Mouse (Mus musculus) MEL (cell line): ENCODE results near the gene Ppil3. TPM values are rescaled to one million over a fixed set of nuclear protein-coding genes. Genes with fewer than 3 reads are reported as not detected.

Source experiments
- DNase-seq: peaks from one replicate; pipeline ENCODE4 v3.0.0; 2011; ENCODE audit warnings: low read depth, low spot score
- H3K27ac ChIP-seq: 2 replicates; pipeline ENCODE4 v1.5.1; 2012; ENCODE audit warnings: low read depth, mild to moderate bottlenecking, control low read depth, low read length, moderate library complexity; ENCODE audit not compliant: control insufficient read depth
- H3K27me3 ChIP-seq, 2 experiments: fragments of 150-350 bp in 1 of 2; sonication (generic) in 1 of 2; 2 replicates each; pipeline ENCODE4 v1.6.1; 2012; ENCODE audit warnings: low read length in 2 of 2, mild to moderate bottlenecking in 2 of 2, improper control_type of control experiment in 1 of 2, moderate library complexity in 1 of 2; ENCODE audit not compliant: insufficient read depth in 2 of 2, control insufficient read depth in 1 of 2
- H3K36me3 ChIP-seq, 2 experiments: 2 replicates each; pipeline ENCODE4 v1.6.1; 2012 to 2014; ENCODE audit warnings: low read length in 2 of 2, improper control_type of control experiment in 1 of 2, inconsistent platforms in 1 of 2, mild to moderate bottlenecking in 1 of 2; ENCODE audit not compliant: insufficient read depth in 2 of 2, control insufficient read depth in 1 of 2
- H3K4me1 ChIP-seq, 2 experiments: fragments of 150-350 bp in 1 of 2; sonication (generic) in 1 of 2; 2 replicates each; pipeline ENCODE4 v1.6.1; 2012; ENCODE audit warnings: low read length in 2 of 2, improper control_type of control experiment in 1 of 2, mild to moderate bottlenecking in 1 of 2; ENCODE audit not compliant: insufficient read depth in 2 of 2, control insufficient read depth in 1 of 2
- H3K4me3 ChIP-seq, 2 experiments: fragments of 150-350 bp in 1 of 2; sonication (generic) in 1 of 2; 2 replicates each; pipeline ENCODE4 v1.5.1; 2012; ENCODE audit warnings: low read depth in 2 of 2, low read length in 2 of 2, mild to moderate bottlenecking in 2 of 2, moderate library complexity in 2 of 2, control low read depth in 1 of 2, improper control_type of control experiment in 1 of 2; ENCODE audit not compliant: control insufficient read depth in 1 of 2, insufficient read depth in 1 of 2
- H3K79me2 ChIP-seq: 2 replicates; pipeline ENCODE4 v1.6.1; 2012; ENCODE audit warnings: mild to moderate bottlenecking, low read length, moderate library complexity; ENCODE audit not compliant: control insufficient read depth, poor library complexity, insufficient read depth
- H3K9ac ChIP-seq: 2 replicates; pipeline ENCODE4 v1.6.1; 2012; ENCODE audit warnings: low read depth, mild to moderate bottlenecking, control low read depth, low read length, moderate library complexity; ENCODE audit not compliant: control insufficient read depth, poor library complexity, severe bottlenecking
- H3K9me3 ChIP-seq: fragments of 150-350 bp; sonication (generic); replicated peaks from 2 replicates; pipeline ENCODE4 v1.6.1; 2012; ENCODE audit warnings: mild to moderate bottlenecking, low read length, improper control_type of control experiment, moderate library complexity; ENCODE audit not compliant: insufficient read depth
- BHLHE40 ChIP-seq: IDR thresholded peaks from 2 replicates; pipeline ENCODE4 v1.6.1; 2012; ENCODE audit warnings: low read depth, mild to moderate bottlenecking, inconsistent platforms, low read length, improper control_type of control experiment, borderline replicate concordance
- CHD2 ChIP-seq: IDR thresholded peaks from 2 replicates; pipeline ENCODE4 v1.6.1; 2011; ENCODE audit warnings: low read length, improper control_type of control experiment
- E2F4 ChIP-seq: IDR thresholded peaks from 2 replicates; pipeline ENCODE4 v1.6.1; 2011; ENCODE audit warnings: low read depth, low read length, improper control_type of control experiment, borderline replicate concordance
- GABPA ChIP-seq: IDR thresholded peaks from 2 replicates; pipeline ENCODE4 v1.6.1; 2012; ENCODE audit warnings: low read depth, mild to moderate bottlenecking, inconsistent platforms, low read length, improper control_type of control experiment, moderate library complexity
- HCFC1 ChIP-seq: IDR thresholded peaks from 2 replicates; pipeline ENCODE4 v1.6.1; 2012; ENCODE audit warnings: low read depth, mild to moderate bottlenecking, inconsistent platforms, low read length, improper control_type of control experiment, moderate library complexity
- MAFK ChIP-seq: IDR thresholded peaks from 2 replicates; pipeline ENCODE4 v1.6.1; 2011; ENCODE audit warnings: low read depth, mild to moderate bottlenecking, low read length, improper control_type of control experiment, borderline replicate concordance
- MAZ ChIP-seq: IDR thresholded peaks from 2 replicates; pipeline ENCODE4 v1.6.1; 2012; ENCODE audit warnings: low read depth, mild to moderate bottlenecking, inconsistent platforms, low read length, improper control_type of control experiment
- MEF2A ChIP-seq: IDR thresholded peaks from 2 replicates; pipeline ENCODE4 v1.6.1; 2014; ENCODE audit warnings: low read depth, mild to moderate bottlenecking, inconsistent platforms, low read length, improper control_type of control experiment; ENCODE audit not compliant: poor library complexity, insufficient replicate concordance, severe bottlenecking; ENCODE audit errors: extremely low read depth
- MXI1 ChIP-seq: IDR thresholded peaks from 2 replicates; pipeline ENCODE4 v1.6.1; 2011; ENCODE audit warnings: mild to moderate bottlenecking, low read depth, low read length, improper control_type of control experiment
- MYB ChIP-seq: IDR thresholded peaks from 2 replicates; pipeline ENCODE4 v1.6.1; 2011; ENCODE audit warnings: mild to moderate bottlenecking, low read depth, low read length, improper control_type of control experiment
- NRF1 ChIP-seq: IDR thresholded peaks from 2 replicates; pipeline ENCODE4 v1.6.1; 2014; ENCODE audit warnings: low read depth, mild to moderate bottlenecking, inconsistent platforms, low read length, improper control_type of control experiment, moderate library complexity; ENCODE audit not compliant: poor library complexity, insufficient read depth, severe bottlenecking
- POLR2A ChIP-seq, 2 experiments: IDR thresholded peaks; 2 replicates each; pipeline ENCODE4 v1.6.1; 2011 to 2012; ENCODE audit warnings: low read length in 2 of 2, mild to moderate bottlenecking in 2 of 2, control low read depth in 1 of 2, improper control_type of control experiment in 1 of 2, low read depth in 1 of 2, moderate library complexity in 1 of 2; ENCODE audit not compliant: control insufficient read depth in 1 of 2, insufficient read depth in 1 of 2, poor library complexity in 1 of 2
- RAD21 ChIP-seq: IDR thresholded peaks from 2 replicates; pipeline ENCODE4 v1.6.1; 2011; ENCODE audit warnings: mild to moderate bottlenecking, low read depth, low read length, improper control_type of control experiment
- SMC3 ChIP-seq: IDR thresholded peaks from 2 replicates; pipeline ENCODE4 v1.6.1; 2011; ENCODE audit warnings: low read depth, low read length, improper control_type of control experiment
- TAL1 ChIP-seq: IDR thresholded peaks from 2 replicates; pipeline ENCODE4 v1.6.1; 2012; ENCODE audit warnings: mild to moderate bottlenecking, inconsistent platforms, low read length, moderate library complexity, mixed read lengths
- TBP ChIP-seq: IDR thresholded peaks from 2 replicates; pipeline ENCODE4 v1.8.0; 2011; ENCODE audit warnings: low read depth, low read length, improper control_type of control experiment
- TCF12 ChIP-seq: IDR thresholded peaks from 2 replicates; pipeline ENCODE4 v1.6.1; 2014; ENCODE audit warnings: low read depth, mild to moderate bottlenecking, inconsistent platforms, low read length, improper control_type of control experiment, moderate library complexity
- USF1 ChIP-seq: IDR thresholded peaks from 2 replicates; pipeline ENCODE4 v1.6.1; 2014; ENCODE audit warnings: low read depth, mild to moderate bottlenecking, inconsistent platforms, low read length, improper control_type of control experiment, moderate library complexity
- USF2 ChIP-seq, 2 experiments: IDR thresholded peaks; 2 replicates each; pipeline ENCODE4 v1.6.1; 2011 to 2012; ENCODE audit warnings: improper control_type of control experiment in 2 of 2, low read length in 2 of 2, borderline replicate concordance in 1 of 2, inconsistent platforms in 1 of 2, low read depth in 1 of 2, mild to moderate bottlenecking in 1 of 2; ENCODE audit not compliant: insufficient read depth in 1 of 2
- ZC3H11A ChIP-seq: IDR thresholded peaks from 2 replicates; pipeline ENCODE4 v1.6.1; 2012; ENCODE audit warnings: low read depth, mild to moderate bottlenecking, inconsistent platforms, low read length, improper control_type of control experiment
- polyA plus RNA-seq, 2 experiments: library from polyadenylated mRNA; stranded (reverse) in 1 of 2; unstranded in 1 of 2; fragments of >175 nt in 1 of 2; fragments of >200 nt in 1 of 2; gene quantifications; 2 replicates each; pipeline versions ENCODE4 v1.2.1 to v1.2.4; 2012; ENCODE audit warnings: low replicate concordance in 2 of 2, low read depth in 1 of 2; ENCODE audit not compliant: insufficient read length in 2 of 2, insufficient read depth in 1 of 2, missing spikeins in 1 of 2
- total RNA-seq: library from RNA; depleted of rRNA; stranded (reverse); fragments of 300-350 nt; gene quantifications from 2 replicates; pipeline ENCODE4 v1.2.3, GENCODE M21; 2012

Ppil3 gene
- total and polyA plus RNA-seq, 3 experiments = 76.8 to 503 (median 84.9) TPM

- no peak overlapping the region for H3K4me3 ChIP-seq
- no peak overlapping the region for H3K27ac ChIP-seq
- H3K79me2 ChIP-seq = no peaks in the 10 kb centered on the region
- no peaks in the 10 kb centered on the region for H3K4me1 ChIP-seq
- H3K9me3 ChIP-seq = no peaks in the 10 kb centered on the region
- no peak for TF ChIP-seq USF1
- TF ChIP-seq MXI1 = no peak
- TF ChIP-seq NRF1 = no peak
- TF ChIP-seq MAZ = no peak
- no peak for TF ChIP-seq BHLHE40
- TF ChIP-seq USF2 (IDR thresholded peaks at IDR 0.05; ENCODE audit: borderline replicate concordance in 1 of 2, insufficient read depth in 1 of 2, low read depth in 1 of 2, low read length in 2 of 2) = no peak
- no peak for TF ChIP-seq TCF12
- no peak for TF ChIP-seq TAL1
- no peak for TF ChIP-seq SMC3
- TF ChIP-seq MEF2A = no peak
- TF ChIP-seq HCFC1 = no peak
- no peak for TF ChIP-seq TBP
- no peak for TF ChIP-seq ZC3H11A
- no peak for TF ChIP-seq CHD2
- H3K27me3 ChIP-seq = no peaks in the 10 kb centered on the region
- peaks cover 0 to 10% of the 10 kb centered on the region in 2 experiments; a peak in 3 of 4 replicates for H3K36me3 ChIP-seq
- DNase-seq = no peak
- H3K9ac ChIP-seq = no peak overlapping the region
Measured at GRCm38 (mm10) chr1:58458175-58458574, 12.9 kb upstream of the Ppil3 start.

- no peaks in the 10 kb centered on the region for H3K9me3 ChIP-seq
- TF ChIP-seq E2F4 (no peak), SMC3 (no peak), MAFK (no peak), POLR2A (IDR thresholded peaks at IDR 0.05; ENCODE audit: control insufficient read depth in 1 of 2, insufficient read depth in 1 of 2, low read depth in 1 of 2, low read length in 2 of 2, poor library complexity in 1 of 2) (no peak), BHLHE40 (no peak), USF2 (IDR thresholded peaks at IDR 0.05; ENCODE audit: borderline replicate concordance in 1 of 2, insufficient read depth in 1 of 2, low read depth in 1 of 2, low read length in 2 of 2) (no peak), ZC3H11A (no peak), GABPA (no peak), RAD21 (no peak), MYB (no peak), MEF2A (no peak)
- no peak overlapping the region for H3K4me3 ChIP-seq
- H3K36me3 ChIP-seq = peaks cover 0 to 2% of the 10 kb centered on the region in 2 experiments; a peak in 2 of 4 replicates
- H3K27ac ChIP-seq = no peak overlapping the region
- H3K4me1 ChIP-seq = no peaks in the 10 kb centered on the region
- DNase-seq = no peak
- no peaks in the 10 kb centered on the region for H3K27me3 ChIP-seq
- H3K9ac ChIP-seq = no peak overlapping the region
- no peaks in the 10 kb centered on the region for H3K79me2 ChIP-seq
Measured at GRCm38 (mm10) chr1:58454316-58454715, 9.0 kb upstream of the Ppil3 start.
